Mouse (Mus musculus): ENCODE data around the gene Mblac2. TPM values are rescaled to one million over a fixed set of nuclear protein-coding genes. Genes with fewer than 3 reads are reported as not detected.

The Mblac2 gene
- polyA plus RNA-seq, 2 experiments = 1.2 to 2.7 TPM

DNA sequence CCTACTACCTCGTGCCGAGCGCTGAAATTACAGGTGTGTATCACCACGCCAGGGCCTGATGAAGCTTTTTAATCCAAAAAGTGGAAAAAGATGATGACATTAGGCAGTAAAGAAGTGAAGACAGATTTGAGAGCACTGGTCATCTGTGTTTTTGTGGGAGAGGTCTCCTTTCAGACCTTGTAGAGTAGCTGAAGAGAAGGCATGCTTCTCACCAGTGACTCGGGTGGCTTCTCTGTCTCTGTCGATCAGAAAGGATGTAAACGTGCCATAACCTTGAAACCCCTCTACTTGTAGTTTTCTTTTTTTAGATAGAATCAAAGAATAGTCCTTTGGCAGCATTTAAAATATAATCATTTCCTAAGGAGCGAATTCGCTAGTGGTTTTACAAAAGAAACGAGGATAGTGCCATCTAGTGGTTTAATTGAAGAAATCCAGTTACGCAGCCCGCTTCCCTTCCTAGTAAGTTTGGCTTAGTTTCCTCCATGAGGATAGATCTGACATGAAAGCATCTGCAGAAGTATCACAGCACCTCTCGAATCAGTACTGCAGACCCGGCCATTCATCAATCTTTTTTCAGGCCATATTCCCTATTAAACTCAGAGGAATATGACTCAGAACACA is 50.5 kb downstream of the Mblac2 start:
- TF ChIP-seq CTCF (IDR thresholded peaks at IDR 0.05; ENCODE audit: low read depth) (peak; percentile 64), EP300 (IDR thresholded peaks at IDR 0.05; ENCODE audit: low read depth) (no peak)
- ATAC-seq (ENCODE audit: insufficient read depth) (no peak), DNase-seq (ENCODE audit: low read depth in 3 of 3, low spot score in 3 of 3) (peak in 1 of 3 experiments; percentile 41)
- Histone ChIP-seq H3K36me3 (replicated peaks; ENCODE audit: control insufficient read depth, insufficient read depth, low read depth) (no peaks in the 10 kb centered on the region), H3K27me3 (ENCODE audit: control insufficient read depth, insufficient read depth, low read length) (no peaks in the 10 kb centered on the region), H3K27ac (no peak overlapping the region), H3K4me1 (replicated peaks; ENCODE audit: control insufficient read depth in 2 of 2, insufficient read depth in 2 of 2, low read length in 1 of 2) (no peaks in the 10 kb centered on the region), H3K4me3 (ENCODE audit: insufficient read depth in 1 of 2, low read depth in 2 of 2, low read length in 2 of 2) (no peak overlapping the region), H3K4me2 (ENCODE audit: low read depth) (no peak overlapping the region), H3K9ac (replicated peaks) (no peak overlapping the region), H3K9me3 (ENCODE audit: control insufficient read depth, low read length) (no peaks in the 10 kb centered on the region)
- WGBS (ENCODE audit: insufficient replicate concordance) = 32% methylated on average over 14 of the region's 14 CpGs

GRCm38 (mm10) chr13:81764173-81764572 is 53.0 kb downstream of the Mblac2 start:
- no peak overlapping the region for H3K4me3 ChIP-seq (ENCODE audit: insufficient read depth in 1 of 2, low read depth in 2 of 2, low read length in 2 of 2)
- TF ChIP-seq EP300 (IDR thresholded peaks at IDR 0.05; ENCODE audit: low read depth) (no peak), CTCF (IDR thresholded peaks at IDR 0.05; ENCODE audit: low read depth) (no peak)
- H3K9me3 ChIP-seq (ENCODE audit: control insufficient read depth, low read length) = no peaks in the 10 kb centered on the region
- no peak for ATAC-seq (ENCODE audit: insufficient read depth)
- H3K9ac ChIP-seq (replicated peaks) = no peak overlapping the region
- no peak overlapping the region for H3K4me2 ChIP-seq (ENCODE audit: low read depth)
- H3K27me3 ChIP-seq (ENCODE audit: control insufficient read depth, insufficient read depth, low read length) = no peaks in the 10 kb centered on the region
- WGBS (ENCODE audit: insufficient replicate concordance) = 64% methylated on average over 5 of the region's 5 CpGs
- H3K36me3 ChIP-seq (replicated peaks; ENCODE audit: control insufficient read depth, insufficient read depth, low read depth) = no peaks in the 10 kb centered on the region
- no peak overlapping the region for H3K27ac ChIP-seq
- DNase-seq (ENCODE audit: low read depth in 3 of 3, low spot score in 3 of 3) = no peak
- H3K4me1 ChIP-seq (replicated peaks; ENCODE audit: control insufficient read depth in 2 of 2, insufficient read depth in 2 of 2, low read length in 1 of 2) = no peaks in the 10 kb centered on the region

GRCm38 (mm10) chr13:81767038-81767659 is 56.0 kb downstream of the Mblac2 start:
- DNase-seq (ENCODE audit: low read depth in 3 of 3, low spot score in 3 of 3) (peak in 1 of 3 experiments; percentile 26), ATAC-seq (ENCODE audit: insufficient read depth) (no peak)
- TF ChIP-seq EP300 (IDR thresholded peaks at IDR 0.05; ENCODE audit: low read depth) (no peak), CTCF (IDR thresholded peaks at IDR 0.05; ENCODE audit: low read depth) (peak; percentile 81)
- Histone ChIP-seq H3K9me3 (ENCODE audit: control insufficient read depth, low read length) (no peaks in the 10 kb centered on the region), H3K36me3 (replicated peaks; ENCODE audit: control insufficient read depth, insufficient read depth, low read depth) (no peaks in the 10 kb centered on the region), H3K9ac (replicated peaks) (no peak overlapping the region), H3K4me1 (replicated peaks; ENCODE audit: control insufficient read depth in 2 of 2, insufficient read depth in 2 of 2, low read length in 1 of 2) (no peaks in the 10 kb centered on the region), H3K4me2 (ENCODE audit: low read depth) (no peak overlapping the region), H3K27me3 (ENCODE audit: control insufficient read depth, insufficient read depth, low read length) (no peaks in the 10 kb centered on the region), H3K4me3 (ENCODE audit: insufficient read depth in 1 of 2, low read depth in 2 of 2, low read length in 2 of 2) (no peak overlapping the region), H3K27ac (no peak overlapping the region)
- WGBS (ENCODE audit: insufficient replicate concordance) = 79% methylated on average over 7 of the region's 7 CpGs

DNA sequence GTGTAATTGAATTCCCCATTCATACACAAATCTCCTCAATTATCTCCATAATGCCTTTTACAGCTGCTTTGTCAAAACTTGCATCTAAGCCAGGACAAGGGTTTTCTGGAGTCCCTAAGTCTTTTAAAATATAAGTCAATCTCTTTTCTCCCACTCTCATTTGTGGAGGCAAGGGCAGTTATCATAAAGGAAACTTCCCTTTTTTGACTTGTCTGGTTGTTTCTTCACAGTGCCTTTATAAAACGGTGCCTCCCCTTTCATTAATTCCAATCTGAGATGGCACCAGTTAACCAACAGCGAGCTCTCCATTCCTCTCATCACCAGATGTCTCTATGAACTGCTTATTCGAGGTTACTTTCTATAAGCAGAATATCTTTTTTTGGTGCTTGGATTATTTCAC is 65.1 kb downstream of the Mblac2 start:
- no peak for TF ChIP-seq CTCF (IDR thresholded peaks at IDR 0.05; ENCODE audit: low read depth)
- TF ChIP-seq EP300 (IDR thresholded peaks at IDR 0.05; ENCODE audit: low read depth) = no peak
- DNase-seq (ENCODE audit: low read depth in 3 of 3, low spot score in 3 of 3) (no peak), ATAC-seq (ENCODE audit: insufficient read depth) (no peak)
- no peaks in the 10 kb centered on the region for H3K27me3 ChIP-seq (ENCODE audit: control insufficient read depth, insufficient read depth, low read length)
- no peaks in the 10 kb centered on the region for H3K9me3 ChIP-seq (ENCODE audit: control insufficient read depth, low read length)
- WGBS (ENCODE audit: insufficient replicate concordance) = 38% methylated on average over 3 of the region's 3 CpGs
- H3K4me3 ChIP-seq (ENCODE audit: insufficient read depth in 1 of 2, low read depth in 2 of 2, low read length in 2 of 2) = no peak overlapping the region
- no peaks in the 10 kb centered on the region for H3K4me1 ChIP-seq (replicated peaks; ENCODE audit: control insufficient read depth in 2 of 2, insufficient read depth in 2 of 2, low read length in 1 of 2)
- H3K4me2 ChIP-seq (ENCODE audit: low read depth) = no peak overlapping the region
- H3K9ac ChIP-seq (replicated peaks) = no peak overlapping the region
- no peak overlapping the region for H3K27ac ChIP-seq
- no peaks in the 10 kb centered on the region for H3K36me3 ChIP-seq (replicated peaks; ENCODE audit: control insufficient read depth, insufficient read depth, low read depth)

GRCm38 (mm10) chr13:81782475-81782874 is 71.3 kb downstream of the Mblac2 start:
- ATAC-seq (ENCODE audit: insufficient read depth) = no peak
- no peak for TF ChIP-seq CTCF (IDR thresholded peaks at IDR 0.05; ENCODE audit: low read depth)
- 0 out of 2 replicates have a peak, but pooled peaks have one; percentile 25 for TF ChIP-seq EP300 (IDR thresholded peaks at IDR 0.05; ENCODE audit: low read depth)
- Histone ChIP-seq H3K27me3 (ENCODE audit: control insufficient read depth, insufficient read depth, low read length) (no peaks in the 10 kb centered on the region), H3K27ac (peak overlapping the region; percentile 78), H3K9ac (replicated peaks) (peak overlapping the region; percentile 67), H3K36me3 (replicated peaks; ENCODE audit: control insufficient read depth, insufficient read depth, low read depth) (peaks cover 7% of the 10 kb centered on the region), H3K4me3 (ENCODE audit: insufficient read depth in 1 of 2, low read depth in 2 of 2, low read length in 2 of 2) (peak overlapping the region; percentile 54 to 70), H3K4me2 (ENCODE audit: low read depth) (peak overlapping the region; percentile 86), H3K4me1 (replicated peaks; ENCODE audit: control insufficient read depth in 2 of 2, insufficient read depth in 2 of 2, low read length in 1 of 2) (peaks cover 6 to 12% of the 10 kb centered on the region in 2 experiments), H3K9me3 (ENCODE audit: control insufficient read depth, low read length) (no peaks in the 10 kb centered on the region)
- 20% methylated on average over 9 of the region's 9 CpGs for WGBS (ENCODE audit: insufficient replicate concordance)
- no peak for DNase-seq (ENCODE audit: low read depth in 3 of 3, low spot score in 3 of 3)

All from liver, embryonic 14.5 days (tissue).